In the genomic region with DNA sequence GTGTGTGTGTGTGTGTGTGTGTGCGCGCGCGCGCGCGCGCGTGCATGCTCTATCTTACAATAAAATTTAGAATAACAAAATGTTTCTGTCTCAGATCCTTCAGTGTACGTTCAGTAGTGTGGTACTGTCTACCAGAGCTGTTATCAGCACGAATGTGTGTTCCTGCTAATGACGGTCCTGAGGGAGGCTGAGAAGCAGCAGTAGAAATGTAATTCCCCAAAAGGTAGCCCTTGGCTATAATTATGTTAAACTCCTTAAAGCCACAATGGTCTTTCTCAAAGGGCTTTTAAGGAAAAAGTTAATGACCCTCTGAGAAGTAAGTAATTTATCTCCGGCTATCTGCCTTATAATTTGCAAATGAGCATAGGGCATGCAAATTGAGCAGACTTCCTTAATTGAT, we compare ENCODE assay signal across 32 mouse cellular contexts.
DNase-seq lines count a peak whose midpoint lies in the region; ATAC-seq and TF ChIP-seq lines count a peak whose summit lies in the region.
"Had no signal": no experiment of that assay in that cellular context is flagged by ENCODE, and none has a peak within 500 bp of the region (broad histone marks: within the 10 kb centered on the region; RNA-seq: fewer than 3 reads in every experiment).

No protein-coding gene starts in this region.

- H3K27me3 ChIP-seq in hindbrain, embryonic 10.5 days (ENCODE audit: insufficient read depth, poor library complexity, severe bottlenecking) = no peaks in the 10 kb centered on the region
- no peaks in the 10 kb centered on the region for H3K27me3 ChIP-seq in hindbrain, embryonic 16.5 days (replicated peaks; ENCODE audit: control insufficient read depth, insufficient read depth, low read length)
- no peaks in the 10 kb centered on the region for H3K27me3 ChIP-seq in midbrain, embryonic 14.5 days (ENCODE audit: control insufficient read depth, insufficient read depth, low read length)
- no peaks in the 10 kb centered on the region for H3K27me3 ChIP-seq in midbrain, postnatal 0 days (ENCODE audit: insufficient read depth, low read length)
- no peaks in the 10 kb centered on the region for H3K27me3 ChIP-seq in neural tube, embryonic 13.5 days
- H3K27me3 ChIP-seq in neural tube, embryonic 15.5 days (replicated peaks) = no peaks in the 10 kb centered on the region
- no peaks in the 10 kb centered on the region for H3K27me3 ChIP-seq in hindbrain, embryonic 14.5 days (ENCODE audit: control insufficient read depth, insufficient read depth, low read length)
- H3K27me3 ChIP-seq: CH12.LX; embryonic facial prominence, embryonic 13.5 days; forebrain, embryonic 12.5 days; forebrain, embryonic 15.5 days; heart, embryonic 12.5 days; heart, embryonic 15.5 days; hindbrain, embryonic 15.5 days had no signal

- no peak overlapping the region for H3K4me3 ChIP-seq in hindbrain, embryonic 10.5 days
- H3K4me3 ChIP-seq in hindbrain, embryonic 16.5 days (ENCODE audit: low read length) = no peak overlapping the region
- H3K4me3 ChIP-seq in midbrain, embryonic 14.5 days (replicated peaks; ENCODE audit: low read depth, low read length) = no peak overlapping the region
- no peak overlapping the region for H3K4me3 ChIP-seq in midbrain, postnatal 0 days (ENCODE audit: low read depth, low read length)
- no peak overlapping the region for H3K4me3 ChIP-seq in neural tube, embryonic 13.5 days
- no peak overlapping the region for H3K4me3 ChIP-seq in neural tube, embryonic 15.5 days (replicated peaks)
- no peak overlapping the region for H3K4me3 ChIP-seq in hindbrain, embryonic 14.5 days (replicated peaks; ENCODE audit: low read length)
- H3K4me3 ChIP-seq: embryonic facial prominence, embryonic 10.5 days; embryonic facial prominence, embryonic 13.5 days; erythroblast, embryonic 14.5 days; forebrain, embryonic 12.5 days; forebrain, embryonic 15.5 days; heart, embryonic 12.5 days; heart, embryonic 15.5 days; hindbrain, embryonic 15.5 days had no signal

- H3K9ac ChIP-seq in hindbrain, embryonic 16.5 days (ENCODE audit: low read depth, low read length) = no peak overlapping the region
- no peak overlapping the region for H3K9ac ChIP-seq in midbrain, embryonic 14.5 days (replicated peaks; ENCODE audit: low read length)
- no peak overlapping the region for H3K9ac ChIP-seq in midbrain, postnatal 0 days (replicated peaks; ENCODE audit: low read length, poor library complexity, severe bottlenecking)
- H3K9ac ChIP-seq in neural tube, embryonic 13.5 days = no peak overlapping the region
- no peak overlapping the region for H3K9ac ChIP-seq in neural tube, embryonic 15.5 days (replicated peaks)
- no peak overlapping the region for H3K9ac ChIP-seq in hindbrain, embryonic 14.5 days
- H3K9ac ChIP-seq: embryonic facial prominence, embryonic 13.5 days; forebrain, embryonic 12.5 days; forebrain, embryonic 15.5 days; heart, embryonic 12.5 days; heart, embryonic 15.5 days; hindbrain, embryonic 15.5 days had no signal

- no peak for TF ChIP-seq CTCF in midbrain, postnatal 0 days (IDR thresholded peaks at IDR 0.05)

- WGBS in hindbrain, embryonic 10.5 days = 88% methylated on average over 13 of the region's 13 CpGs
- 79% methylated on average over 13 of the region's 13 CpGs for WGBS in hindbrain, embryonic 16.5 days
- whole genome bisulfite sequencing in midbrain, embryonic 14.5 days = 78% methylated on average over 13 of the region's 13 CpGs
- WGBS in midbrain, postnatal 0 days = 79% methylated on average over 13 of the region's 13 CpGs
- WGBS in neural tube, embryonic 13.5 days = 73% methylated on average over 13 of the region's 13 CpGs
- WGBS in neural tube, embryonic 15.5 days = 70% methylated on average over 13 of the region's 13 CpGs
- WGBS in hindbrain, embryonic 14.5 days = 76% methylated on average over 13 of the region's 13 CpGs

- H3K36me3 ChIP-seq in hindbrain, embryonic 10.5 days = no peaks in the 10 kb centered on the region
- no peaks in the 10 kb centered on the region for H3K36me3 ChIP-seq in hindbrain, embryonic 16.5 days (ENCODE audit: control insufficient read depth, insufficient read depth, low read length)
- no peaks in the 10 kb centered on the region for H3K36me3 ChIP-seq in midbrain, embryonic 14.5 days (ENCODE audit: control insufficient read depth, insufficient read depth, low read length)
- H3K36me3 ChIP-seq in midbrain, postnatal 0 days (ENCODE audit: insufficient read depth, low read length) = no peaks in the 10 kb centered on the region
- no peaks in the 10 kb centered on the region for H3K36me3 ChIP-seq in neural tube, embryonic 13.5 days
- H3K36me3 ChIP-seq in neural tube, embryonic 15.5 days = no peaks in the 10 kb centered on the region
- H3K36me3 ChIP-seq in hindbrain, embryonic 14.5 days (replicated peaks; ENCODE audit: control insufficient read depth, insufficient read depth) = no peaks in the 10 kb centered on the region
- H3K36me3 ChIP-seq: embryonic facial prominence, embryonic 10.5 days; forebrain, embryonic 12.5 days; forebrain, embryonic 15.5 days; G1E; heart, embryonic 12.5 days; heart, embryonic 15.5 days; hindbrain, embryonic 15.5 days had no signal

- peak overlapping the region; percentile 76; the same call in 1 of the 2 replicates for H3K27ac ChIP-seq in hindbrain, embryonic 10.5 days
- no peak overlapping the region for H3K27ac ChIP-seq in hindbrain, embryonic 16.5 days (ENCODE audit: low read depth, low read length)
- peak overlapping the region; percentile 22; the same call in 1 of the 2 replicates for H3K27ac ChIP-seq in midbrain, embryonic 14.5 days (replicated peaks; ENCODE audit: low read depth, low read length)
- H3K27ac ChIP-seq in midbrain, postnatal 0 days (ENCODE audit: low read depth, low read length) = no peak overlapping the region
- peak overlapping the region; percentile 35 for H3K27ac ChIP-seq in neural tube, embryonic 13.5 days (replicated peaks)
- no peak overlapping the region for H3K27ac ChIP-seq in neural tube, embryonic 15.5 days (replicated peaks)
- H3K27ac ChIP-seq in hindbrain, embryonic 14.5 days = peak overlapping the region; percentile 4; the same call in 1 of the 2 replicates
- H3K27ac ChIP-seq: embryonic facial prominence, embryonic 10.5 days; embryonic facial prominence, embryonic 13.5 days; forebrain, embryonic 12.5 days; forebrain, embryonic 15.5 days; heart, embryonic 15.5 days; hindbrain, embryonic 15.5 days had no signal

- H3K9me3 ChIP-seq in hindbrain, embryonic 10.5 days = no peaks in the 10 kb centered on the region
- H3K9me3 ChIP-seq in hindbrain, embryonic 16.5 days (ENCODE audit: control insufficient read depth, low read length) = no peaks in the 10 kb centered on the region
- H3K9me3 ChIP-seq in midbrain, embryonic 14.5 days (ENCODE audit: control insufficient read depth, low read length) = no peaks in the 10 kb centered on the region
- H3K9me3 ChIP-seq in midbrain, postnatal 0 days (ENCODE audit: low read length) = no peaks in the 10 kb centered on the region
- no peaks in the 10 kb centered on the region for H3K9me3 ChIP-seq in neural tube, embryonic 13.5 days
- no peaks in the 10 kb centered on the region for H3K9me3 ChIP-seq in neural tube, embryonic 15.5 days (replicated peaks)
- no peaks in the 10 kb centered on the region for H3K9me3 ChIP-seq in hindbrain, embryonic 14.5 days (ENCODE audit: control insufficient read depth, low read length)
- H3K9me3 ChIP-seq: embryonic facial prominence, embryonic 10.5 days; embryonic facial prominence, embryonic 13.5 days; forebrain, embryonic 12.5 days; forebrain, embryonic 15.5 days; heart, embryonic 12.5 days; heart, embryonic 15.5 days; hindbrain, embryonic 15.5 days had no signal

- DNase-seq in hindbrain, embryonic 10.5 days (ENCODE audit: low spot score) = no peak
- peak; percentile 53 for DNase-seq in midbrain, embryonic 14.5 days
- DNase-seq in midbrain, postnatal 0 days (ENCODE audit: low spot score) = no peak
- DNase-seq in hindbrain, embryonic 14.5 days (ENCODE audit: low spot score) = no peak
- no peak for DNase-seq in frontal cortex, postnatal 36 days (ENCODE audit: low spot score in 2 of 2)
- DNase-seq: adrenal gland, adult 2 months; adrenal gland, postnatal 14 days; B cell, adult 2 months; cerebellum, adult 11-12 months; cerebellum, adult 8-10 months; cerebellum, postnatal 10 days; cerebellum, postnatal 36 days; embryo, embryonic 11 days; gastrocnemius, postnatal 10 days; gastrocnemius, postnatal 36 days; heart, postnatal 10 days; heart, postnatal 36 days had no signal

- ATAC-seq in hindbrain, embryonic 16.5 days = no peak
- ATAC-seq in midbrain, embryonic 14.5 days (ENCODE audit: low FRiP score, low TSS enrichment) = no peak
- ATAC-seq in midbrain, postnatal 0 days (ENCODE audit: low FRiP score) = no peak
- ATAC-seq in neural tube, embryonic 13.5 days (ENCODE audit: low read depth) = no peak
- no peak for ATAC-seq in neural tube, embryonic 15.5 days (ENCODE audit: low FRiP score)
- no peak for ATAC-seq in hindbrain, embryonic 14.5 days (ENCODE audit: low FRiP score)
- ATAC-seq: forebrain, embryonic 15.5 days; inflammation-experienced regulatory T-cells, adult 6 months; intestine, embryonic 16.5 days had no signal

- H3K4me1 ChIP-seq in hindbrain, embryonic 10.5 days (replicated peaks) = peaks cover 25% of the 10 kb centered on the region
- no peaks in the 10 kb centered on the region; the same call in 1 of the 2 replicates for H3K4me1 ChIP-seq in hindbrain, embryonic 16.5 days (ENCODE audit: control insufficient read depth, insufficient read depth, low read depth, low read length)
- peaks cover 5% of the 10 kb centered on the region; the same call in 1 of the 2 replicates for H3K4me1 ChIP-seq in midbrain, embryonic 14.5 days (ENCODE audit: control insufficient read depth, insufficient read depth, low read length)
- 0 out of 2 replicates have a peak, but pooled peaks cover 3% of the 10 kb centered on the region for H3K4me1 ChIP-seq in midbrain, postnatal 0 days (ENCODE audit: insufficient read depth, low read length)
- peaks cover 31% of the 10 kb centered on the region for H3K4me1 ChIP-seq in neural tube, embryonic 13.5 days (replicated peaks)
- peaks cover 15% of the 10 kb centered on the region; the same call in 1 of the 2 replicates for H3K4me1 ChIP-seq in neural tube, embryonic 15.5 days
- peaks cover 19% of the 10 kb centered on the region for H3K4me1 ChIP-seq in hindbrain, embryonic 14.5 days (replicated peaks; ENCODE audit: control insufficient read depth, insufficient read depth, low read length)
- H3K4me1 ChIP-seq: embryonic facial prominence, embryonic 13.5 days; forebrain, embryonic 15.5 days; heart, embryonic 15.5 days had no signal

- H3K4me2 ChIP-seq in hindbrain, embryonic 16.5 days (ENCODE audit: low read length) = no peak overlapping the region
- H3K4me2 ChIP-seq in midbrain, embryonic 14.5 days (ENCODE audit: low read length) = no peak overlapping the region
- H3K4me2 ChIP-seq in midbrain, postnatal 0 days (ENCODE audit: low read depth, low read length, poor library complexity, severe bottlenecking) = no peak overlapping the region
- no peak overlapping the region for H3K4me2 ChIP-seq in neural tube, embryonic 13.5 days
- no peak overlapping the region for H3K4me2 ChIP-seq in neural tube, embryonic 15.5 days
- H3K4me2 ChIP-seq in hindbrain, embryonic 14.5 days (replicated peaks) = no peak overlapping the region
- H3K4me2 ChIP-seq: embryonic facial prominence, embryonic 13.5 days; forebrain, embryonic 12.5 days; forebrain, embryonic 15.5 days; heart, embryonic 12.5 days; heart, embryonic 15.5 days; hindbrain, embryonic 15.5 days had no signal

Comparison
In these comparisons a context has a peak if more than half of its experiments do, and no peak if none do; other contexts are left out.
1. H3K27ac ChIP-seq: peak in hindbrain, embryonic 10.5 days (single experiment), midbrain, embryonic 14.5 days (single experiment), neural tube, embryonic 13.5 days (single experiment) and hindbrain, embryonic 14.5 days (single experiment); none in hindbrain, embryonic 16.5 days (single experiment), midbrain, postnatal 0 days (single experiment) and neural tube, embryonic 15.5 days (single experiment).